Mouse (Mus musculus) spleen, embryonic (tissue): ENCODE data around the gene Immp2l.
"Not testable (repeated sequence)": the region's sequence is repeated elsewhere in the genome, so short reads cannot be mapped to it uniquely, and the experiment has no call there.

Experiments
- CTCF ChIA-PET: fragments of 350-600 bp; sonication (Branson Sonifier 250); formaldehyde crosslinking; loops from one replicate; lab custom pipeline; 2022; lab: Charles Lee

The Immp2l gene

GRCm38 (mm10) chr12:41831731-41832130 lies 807.8 kb downstream of the Immp2l start:
- CTCF ChIA-PET: no interaction called here

- CTCF ChIA-PET: interaction anchor here (0.6 kb wide), 1 partner anchor 11 kb away, joined by 8 read pairs; no protein-coding TSS in a partner anchor
Observed at GRCm38 (mm10) chr12:41834646-41835045, 810.8 kb downstream of the Immp2l start.

GRCm38 (mm10) chr12:41838334-41838847 lies 814.5 kb downstream of the Immp2l start:
- CTCF ChIA-PET: no interaction called here

GRCm38 (mm10) chr12:41839241-41839640 lies 815.4 kb downstream of the Immp2l start:
- CTCF ChIA-PET: no interaction called here

GRCm38 (mm10) chr12:41842694-41843329 lies 818.9 kb downstream of the Immp2l start:
- CTCF ChIA-PET: no interaction called here

GRCm38 (mm10) chr12:41851896-41852470 lies 828.1 kb downstream of the Immp2l start:
- CTCF ChIA-PET: no interaction called here

- CTCF ChIA-PET: not testable (repeated sequence)
Observed at GRCm38 (mm10) chr12:41859652-41860051, 835.8 kb downstream of the Immp2l start.

- CTCF ChIA-PET: no interaction called here
Observed at GRCm38 (mm10) chr12:41868317-41868716, 844.4 kb downstream of the Immp2l start.

GRCm38 (mm10) chr12:41874015-41874414 lies 850.1 kb downstream of the Immp2l start:
- CTCF ChIA-PET: no interaction called here

- CTCF ChIA-PET: no interaction called here
Observed at GRCm38 (mm10) chr12:41877292-41877959, 853.5 kb downstream of the Immp2l start.

- CTCF ChIA-PET: no interaction called here
Observed at GRCm38 (mm10) chr12:41878493-41878892, 854.6 kb downstream of the Immp2l start.

GRCm38 (mm10) chr12:41878972-41879371 lies 855.1 kb downstream of the Immp2l start:
- CTCF ChIA-PET: no interaction called here

GRCm38 (mm10) chr12:41879412-41879811 lies 855.5 kb downstream of the Immp2l start:
- CTCF ChIA-PET: no interaction called here

- CTCF ChIA-PET: no interaction called here
Observed at GRCm38 (mm10) chr12:41880833-41881232, 856.9 kb downstream of the Immp2l start.

- CTCF ChIA-PET: no interaction called here
Observed at GRCm38 (mm10) chr12:41908011-41908410, 884.1 kb downstream of the Immp2l start.

- CTCF ChIA-PET: no interaction called here
Observed at GRCm38 (mm10) chr12:41911626-41912025, 887.7 kb downstream of the Immp2l start.

GRCm38 (mm10) chr12:41937751-41938150 lies 913.9 kb downstream of the Immp2l start:
- CTCF ChIA-PET: no interaction called here

GRCm38 (mm10) chr12:41941853-41942252 lies 918.0 kb downstream of the Immp2l start:
- CTCF ChIA-PET: no interaction called here

- CTCF ChIA-PET: no interaction called here
Observed at GRCm38 (mm10) chr12:41944079-41944672, 920.3 kb downstream of the Immp2l start.

- CTCF ChIA-PET: no interaction called here
Observed at GRCm38 (mm10) chr12:41946536-41946935, 922.6 kb downstream of the Immp2l start.

GRCm38 (mm10) chr12:41949409-41949808 lies 925.5 kb downstream of the Immp2l start:
- CTCF ChIA-PET: no interaction called here

GRCm38 (mm10) chr12:41949841-41950241 lies 926.0 kb downstream of the Immp2l start:
- CTCF ChIA-PET: no interaction called here
